Mouse (Mus musculus) thymus, adult 2 months (tissue): ENCODE results near the gene Gabpb2.

Source experiments
- CTCF ChIP-seq: fragments of 200-500 bp; IDR thresholded peaks from 2 replicates; pipeline ENCODE4 v1.5.1; 2012; ENCODE audit warnings: mild to moderate bottlenecking, control low read depth, low read length, moderate library complexity, borderline replicate concordance; ENCODE audit not compliant: control insufficient read depth, poor library complexity, insufficient read depth; ENCODE audit errors: extremely low read depth
- POLR2A ChIP-seq: fragments of 200-500 bp; IDR thresholded peaks from 2 replicates; pipeline ENCODE4 v1.6.1; 2012; ENCODE audit warnings: mild to moderate bottlenecking, low read length, control low read depth, moderate library complexity; ENCODE audit not compliant: control insufficient read depth, poor library complexity, insufficient read depth; ENCODE audit errors: extremely low read depth

- TF ChIP-seq CTCF = no peak
- no peak for TF ChIP-seq POLR2A
These were observed 17.2 kb downstream of the Gabpb2 start for GRCm38 (mm10) chr3:95200562-95200961.
